Mouse (Mus musculus): ENCODE data around the gene Diaph2.
"Not testable (repeated sequence)": the region's sequence is repeated elsewhere in the genome, so short reads cannot be mapped to it uniquely, and the experiment has no call there.

The Diaph2 gene

GRCm38 (mm10) chrX:130289775-130290174, 540.2 kb downstream of the Diaph2 start:
- no peak for DNase-seq (ENCODE audit: low spot score)

- DNase-seq (ENCODE audit: low spot score), result no peak
Observed at GRCm38 (mm10) chrX:130350808-130351435, 601.4 kb downstream of the Diaph2 start.

- no peak for DNase-seq (ENCODE audit: low spot score)
Observed at GRCm38 (mm10) chrX:130351480-130351879, 601.9 kb downstream of the Diaph2 start.

- DNase-seq (ENCODE audit: low spot score), result no peak
Observed at GRCm38 (mm10) chrX:130393508-130394145, 644.1 kb downstream of the Diaph2 start.

GRCm38 (mm10) chrX:130403214-130403613, 653.7 kb downstream of the Diaph2 start:
- no peak for DNase-seq (ENCODE audit: low spot score)

- DNase-seq (ENCODE audit: low spot score), result not testable (repeated sequence)
Observed at GRCm38 (mm10) chrX:130407471-130407870, 657.9 kb downstream of the Diaph2 start.

GRCm38 (mm10) chrX:130408985-130409384, 659.4 kb downstream of the Diaph2 start:
- DNase-seq (ENCODE audit: low spot score), result no peak

GRCm38 (mm10) chrX:130423134-130423533, 673.6 kb downstream of the Diaph2 start:
- no peak for DNase-seq (ENCODE audit: low spot score)

- no peak for DNase-seq (ENCODE audit: low spot score)
Observed at GRCm38 (mm10) chrX:130451822-130452487, 702.4 kb downstream of the Diaph2 start.

GRCm38 (mm10) chrX:130452488-130452823, 702.9 kb downstream of the Diaph2 start:
- DNase-seq (ENCODE audit: low spot score), result no peak

- no peak for DNase-seq (ENCODE audit: low spot score)
Observed at GRCm38 (mm10) chrX:130473133-130473532, 723.6 kb downstream of the Diaph2 start.

- DNase-seq (ENCODE audit: low spot score), result no peak
Observed at GRCm38 (mm10) chrX:130480877-130481276, 731.3 kb downstream of the Diaph2 start.

- DNase-seq (ENCODE audit: low spot score), result no peak
Observed at GRCm38 (mm10) chrX:130502680-130503464, 753.3 kb downstream of the Diaph2 start.

- no peak for DNase-seq (ENCODE audit: low spot score)
Observed at GRCm38 (mm10) chrX:130503465-130503860, 753.9 kb downstream of the Diaph2 start.

GRCm38 (mm10) chrX:130505626-130506025, 756.1 kb downstream of the Diaph2 start:
- no peak for DNase-seq (ENCODE audit: low spot score)
